12 mouse cellular contexts compared by ENCODE assay signal in the genomic region with DNA sequence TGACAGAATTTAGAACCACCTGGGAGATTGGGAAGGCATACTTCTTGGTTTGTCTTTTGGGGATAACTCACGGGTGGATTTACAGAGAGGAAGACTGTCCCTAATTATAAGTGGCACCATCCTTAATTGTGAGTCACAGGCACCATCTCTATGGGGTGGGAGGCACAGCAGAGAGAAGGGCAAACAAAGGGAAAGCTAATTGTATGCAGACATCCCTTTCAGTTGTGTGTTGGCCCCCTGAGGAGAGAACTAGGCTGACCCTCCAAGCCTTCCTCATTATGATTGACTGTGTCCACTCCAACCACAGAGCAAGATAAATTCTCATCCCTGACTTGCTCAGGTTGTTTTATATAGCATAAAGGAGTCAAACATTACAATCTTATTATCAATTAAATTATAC.
"Had no signal": no experiment of that assay in that cellular context is flagged by ENCODE, and none has a peak within 500 bp of the region (broad histone marks: within the 10 kb centered on the region; RNA-seq: fewer than 3 reads in every experiment).

No protein-coding gene starts in this region.

- DNase-seq: left cerebral cortex, postnatal 4 days; liver; liver, embryonic 13.5 days; liver, postnatal 0 days; lung, adult 18-20 months; lung, adult 2 months; lung, embryonic 14.5 days; lung, postnatal 10 days; lung, postnatal 14 days; lung, postnatal 36 days; lung, postnatal 4 days; midbrain, embryonic 14.5 days had no signal
